Mouse (Mus musculus) layer of hippocampus, adult 2 months (tissue): ENCODE results near the gene Npepl1. TPM values are rescaled to one million over a fixed set of nuclear protein-coding genes. Genes with fewer than 3 reads are reported as not detected.

ENCODE experiments used
- DNase-seq, 2 experiments: peaks; one replicate each; pipeline ENCODE4 v3.0.0; 2022; ENCODE audit warnings: low spot score in 2 of 2
- H3K27ac ChIP-seq: fragments of 200-600 bp; 2 replicates; pipeline ENCODE4 v1.8.1; 2022
- H3K4me3 ChIP-seq: fragments of 200-600 bp; 2 replicates; pipeline ENCODE4 v1.8.1; 2022; ENCODE audit warnings: mild to moderate bottlenecking
- CTCF ChIP-seq: fragments of 200-600 bp; conservative IDR thresholded peaks from 2 replicates; pipeline ENCODE4 v1.8.1; 2022; ENCODE audit warnings: antibody characterized with exemption, mild to moderate bottlenecking, moderate library complexity
- total RNA-seq, 2 experiments: library from RNA; stranded (reverse); gene quantifications; 2 replicates each; pipeline ENCODE4 v1.2.3; 2021

Npepl1 gene
- total RNA-seq, 2 experiments from 2014 or later, result 12.3 to 14.2 TPM

DNA sequence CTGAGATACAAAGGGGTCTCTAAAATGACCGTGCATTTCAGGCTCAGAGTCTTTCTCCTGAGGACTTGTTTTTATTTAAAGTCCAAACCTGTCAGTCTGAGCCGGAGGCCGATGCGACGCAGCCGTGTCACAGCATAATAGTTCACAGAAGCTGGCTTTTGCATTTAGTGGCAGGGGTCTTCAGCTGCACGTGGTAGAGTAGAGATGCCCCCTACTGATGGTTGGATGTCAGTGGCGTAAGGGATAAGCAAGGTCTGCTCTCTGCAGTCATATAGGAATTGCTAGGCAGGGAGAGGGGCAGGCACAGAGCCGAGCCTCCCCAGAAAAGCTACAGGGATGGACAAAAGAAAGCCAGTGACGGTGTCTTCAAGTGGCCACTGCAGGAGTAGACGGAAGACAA, 8.0 kb downstream of the Npepl1 start:
- TF ChIP-seq CTCF, result 0 out of 2 replicates have a peak, but pooled peaks have one; percentile 5

GRCm38 (mm10) chr2:174119259-174119658, 9.1 kb downstream of the Npepl1 start:
- no peak overlapping the region for H3K4me3 ChIP-seq
- TF ChIP-seq CTCF, result no peak
- H3K27ac ChIP-seq, result no peak overlapping the region
- DNase-seq, result no peak

More for the DNA sequence above, 8.0 kb downstream of the Npepl1 start:
- Histone ChIP-seq H3K4me3 (no peak overlapping the region), H3K27ac (no peak overlapping the region)
- DNase-seq, result no peak

DNA sequence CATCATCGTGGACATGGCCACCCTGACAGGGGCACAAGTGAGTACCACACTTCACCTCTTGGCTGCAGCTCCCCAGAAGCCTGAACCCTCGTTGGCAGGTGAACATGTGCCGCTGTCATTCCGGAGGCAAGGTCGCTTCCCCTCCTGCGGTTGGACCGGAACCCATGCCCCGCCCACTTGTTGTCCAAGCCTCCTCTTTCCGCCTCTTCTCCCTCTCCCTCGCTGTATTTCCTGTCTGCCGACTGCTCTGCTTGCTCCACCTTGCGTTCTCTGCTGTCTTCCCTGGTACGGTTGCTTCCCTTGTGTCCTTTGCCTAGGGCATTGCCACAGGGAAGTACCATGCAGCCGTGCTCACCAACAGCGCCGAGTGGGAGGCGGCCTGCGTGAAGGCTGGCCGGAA, 10.5 kb downstream of the Npepl1 start:
- no peak for TF ChIP-seq CTCF
- H3K4me3 ChIP-seq, result no peak overlapping the region

DNA sequence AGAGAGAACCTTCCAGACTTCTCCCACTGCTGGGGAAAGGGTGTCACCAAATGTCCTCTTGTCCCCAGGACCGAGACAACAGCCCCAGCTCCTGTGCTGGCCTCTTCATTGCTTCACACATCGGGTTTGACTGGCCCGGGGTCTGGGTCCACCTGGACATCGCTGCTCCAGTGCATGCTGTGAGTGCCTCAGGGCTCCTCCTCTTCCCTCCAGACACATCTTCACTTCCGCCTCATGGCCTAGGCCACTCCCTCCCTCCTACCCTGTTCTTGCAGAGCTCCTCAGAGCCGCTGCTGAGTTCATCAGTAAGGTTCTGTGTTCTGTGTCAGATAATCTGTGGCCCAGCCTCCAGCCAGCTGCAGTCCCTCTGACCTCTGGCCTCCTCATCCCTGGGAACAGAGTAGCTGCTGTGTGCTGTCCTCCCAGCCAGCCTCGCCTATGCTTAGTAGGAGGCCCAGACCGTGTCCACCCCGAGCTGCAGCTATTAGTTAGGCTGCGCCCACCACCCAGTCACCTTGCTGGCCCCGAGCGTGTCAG, 11.3 kb downstream of the Npepl1 start:
- TF ChIP-seq CTCF, result no peak
- no peak overlapping the region for H3K4me3 ChIP-seq
- no peak for DNase-seq
- H3K27ac ChIP-seq, result no peak overlapping the region

More for the DNA sequence above, 10.5 kb downstream of the Npepl1 start:
- H3K27ac ChIP-seq, result no peak overlapping the region
- DNase-seq, result no peak

DNA sequence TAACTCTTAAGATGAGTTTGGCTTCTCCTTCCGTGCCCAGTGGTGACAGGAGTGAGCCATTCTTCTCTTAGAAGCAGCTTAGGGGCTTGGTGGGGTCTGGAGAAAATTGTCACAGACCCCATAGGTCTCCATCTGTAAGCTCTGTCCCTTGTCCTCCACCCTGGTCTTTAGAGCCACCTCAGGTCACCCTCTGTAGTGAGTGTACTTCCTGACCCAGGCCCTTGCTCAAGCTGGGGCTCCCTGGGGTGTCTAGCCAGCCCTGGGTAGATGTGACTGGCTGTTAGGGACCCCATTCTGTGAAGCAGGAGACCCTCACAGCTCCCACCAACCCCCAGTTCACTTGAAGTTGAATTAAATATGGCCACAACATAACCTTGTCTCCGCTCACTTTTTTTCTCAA, 12.2 kb downstream of the Npepl1 start:
- Histone ChIP-seq H3K27ac (no peak overlapping the region), H3K4me3 (no peak overlapping the region)
- DNase-seq, result no peak
- TF ChIP-seq CTCF, result no peak

- no peak overlapping the region for H3K27ac ChIP-seq
- H3K4me3 ChIP-seq, result no peak overlapping the region
- TF ChIP-seq CTCF, result no peak
- no peak for DNase-seq
These were observed 13.6 kb downstream of the Npepl1 start for GRCm38 (mm10) chr2:174123731-174124130.

- Histone ChIP-seq H3K27ac (no peak overlapping the region), H3K4me3 (peak overlapping the region; percentile 29; the same call in 1 of the 2 replicates)
- peak; percentile 53 to 70 for DNase-seq
- no peak for TF ChIP-seq CTCF
These were observed 16.6 kb downstream of the Npepl1 start for GRCm38 (mm10) chr2:174126522-174127375.

GRCm38 (mm10) chr2:174127376-174127713, 17.2 kb downstream of the Npepl1 start:
- TF ChIP-seq CTCF, result no peak
- Histone ChIP-seq H3K4me3 (no peak overlapping the region; the same call in 1 of the 2 replicates), H3K27ac (no peak overlapping the region)
- DNase-seq, result no peak

DNA sequence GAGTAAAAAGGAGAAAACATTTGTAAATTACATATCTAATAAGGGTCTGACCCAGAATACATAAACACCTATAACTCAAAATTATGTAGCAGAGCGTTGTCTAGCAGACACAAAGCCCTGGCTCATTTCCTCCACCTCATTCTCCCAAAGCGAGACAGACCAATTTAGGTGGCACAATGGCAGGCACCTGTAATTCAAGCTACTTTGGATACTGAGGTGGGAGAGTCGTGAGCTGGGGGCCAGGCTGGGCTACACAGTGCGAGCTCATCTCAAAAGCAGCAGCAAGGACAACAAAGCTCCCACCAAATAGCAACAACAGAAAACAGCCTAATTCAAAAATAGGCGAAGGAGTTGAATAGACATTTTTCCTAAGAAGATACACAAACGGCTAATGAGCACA, 18.8 kb downstream of the Npepl1 start:
- no peak for DNase-seq
- H3K4me3 ChIP-seq, result no peak overlapping the region
- no peak for TF ChIP-seq CTCF
- no peak overlapping the region for H3K27ac ChIP-seq

DNA sequence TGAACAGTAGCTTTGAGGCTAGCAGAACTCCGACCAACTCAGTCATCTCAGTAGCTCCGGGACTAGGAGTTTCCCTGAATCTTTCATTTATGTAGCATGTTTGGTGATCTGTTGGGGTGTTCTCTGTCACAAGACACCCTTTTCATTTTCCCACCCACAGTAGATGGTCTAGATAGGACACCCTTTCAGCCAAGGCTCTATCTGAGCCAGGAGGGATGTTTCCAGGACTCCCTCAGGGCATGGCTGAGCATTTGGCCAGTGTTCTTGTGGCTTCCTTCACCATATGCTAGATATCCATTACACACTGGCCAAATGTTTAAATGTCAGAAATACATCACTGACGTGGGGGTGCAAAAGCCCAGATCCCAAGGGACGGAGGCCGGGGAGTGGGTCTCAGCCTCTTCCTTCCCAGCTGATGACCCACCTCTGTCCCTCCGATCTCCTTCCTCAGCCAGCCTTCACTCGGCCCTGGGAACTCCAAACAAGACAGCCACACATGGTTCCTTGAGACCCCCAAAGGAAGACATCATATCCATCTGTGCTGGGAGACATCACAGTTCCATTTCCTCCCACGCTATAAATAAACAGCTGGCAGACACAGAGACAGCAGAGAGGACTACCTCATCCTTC, 20.4 kb downstream of the Npepl1 start:
- DNase-seq, result no peak
- no peak for TF ChIP-seq CTCF
- H3K27ac ChIP-seq, result no peak overlapping the region
- no peak overlapping the region for H3K4me3 ChIP-seq

DNA sequence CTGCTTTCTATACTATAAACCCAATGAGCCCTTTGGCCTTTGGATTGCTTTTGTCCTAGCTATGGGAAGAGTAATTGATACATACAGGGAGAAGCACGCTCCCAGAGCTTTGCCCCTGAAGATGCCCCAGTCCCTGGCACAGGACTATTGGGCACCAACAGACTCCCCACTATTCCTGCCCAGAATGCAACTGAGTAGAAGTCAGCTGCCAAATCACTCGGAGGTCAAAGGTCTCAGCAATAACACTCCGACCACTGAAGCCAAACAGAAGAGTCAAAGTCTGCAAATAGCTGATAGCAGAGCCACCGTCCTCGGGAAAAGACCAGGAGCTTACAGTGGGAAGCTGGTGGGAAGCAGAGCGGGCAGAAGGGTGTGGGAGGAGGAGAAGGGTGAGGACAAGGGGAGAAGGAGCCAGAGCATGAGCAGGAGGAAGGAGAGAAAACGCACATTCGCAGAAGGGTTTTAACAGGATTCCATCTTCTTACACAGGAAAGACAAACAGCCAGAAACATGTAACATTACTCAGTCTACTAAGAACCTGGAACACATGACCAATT, 22.3 kb downstream of the Npepl1 start:
- Histone ChIP-seq H3K27ac (no peak overlapping the region), H3K4me3 (no peak overlapping the region)
- no peak for DNase-seq
- TF ChIP-seq CTCF, result no peak

- H3K4me3 ChIP-seq, result no peak overlapping the region
- no peak for TF ChIP-seq CTCF
- no peak overlapping the region for H3K27ac ChIP-seq
- peak; percentile 18 to 29 for DNase-seq
These were observed 48.9 kb downstream of the Npepl1 start for GRCm38 (mm10) chr2:174159035-174159434.

GRCm38 (mm10) chr2:174160461-174160860, 50.3 kb downstream of the Npepl1 start:
- no peak overlapping the region for H3K4me3 ChIP-seq
- H3K27ac ChIP-seq, result no peak overlapping the region
- TF ChIP-seq CTCF, result no peak
- DNase-seq, result no peak

Other genes starting within 250 kb of the Npepl1 start
- gene Stx16, start 34.0 kb upstream of the Npepl1 start, total RNA-seq, result 10 to 100 TPM; 72.6 to 75.1 TPM
- gene Gnas, start 174.0 kb downstream of the Npepl1 start, total RNA-seq, result 1,000 to 10,000 TPM; 1,674 to 1,781 TPM
- 1 to 10 TPM; 2.0 to 3.5 TPM for gene Gm20721, start 236.4 kb downstream of the Npepl1 start, total RNA-seq